Mouse (Mus musculus) thymus, postnatal 14 days (tissue): ENCODE data around the gene Car8.

Experiments used
- DNase-seq: peaks from one replicate; pipeline ENCODE4 v3.0.0; 2021

Gene Car8

GRCm38 (mm10) chr4:8238560-8239305 is at the start of gene Car8:
TSS of gene Car8 (minus strand) at chr4:8239041.
- DNase-seq: peak; percentile 69

GRCm38 (mm10) chr4:8284934-8285333 is 46.1 kb upstream of the Car8 start:
- no peak for DNase-seq

- no peak for DNase-seq
These were observed 39.3 kb upstream of the Car8 start for GRCm38 (mm10) chr4:8278159-8278558.

- DNase-seq: no peak
These were observed 11.0 kb upstream of the Car8 start for GRCm38 (mm10) chr4:8249805-8250204.

DNA sequence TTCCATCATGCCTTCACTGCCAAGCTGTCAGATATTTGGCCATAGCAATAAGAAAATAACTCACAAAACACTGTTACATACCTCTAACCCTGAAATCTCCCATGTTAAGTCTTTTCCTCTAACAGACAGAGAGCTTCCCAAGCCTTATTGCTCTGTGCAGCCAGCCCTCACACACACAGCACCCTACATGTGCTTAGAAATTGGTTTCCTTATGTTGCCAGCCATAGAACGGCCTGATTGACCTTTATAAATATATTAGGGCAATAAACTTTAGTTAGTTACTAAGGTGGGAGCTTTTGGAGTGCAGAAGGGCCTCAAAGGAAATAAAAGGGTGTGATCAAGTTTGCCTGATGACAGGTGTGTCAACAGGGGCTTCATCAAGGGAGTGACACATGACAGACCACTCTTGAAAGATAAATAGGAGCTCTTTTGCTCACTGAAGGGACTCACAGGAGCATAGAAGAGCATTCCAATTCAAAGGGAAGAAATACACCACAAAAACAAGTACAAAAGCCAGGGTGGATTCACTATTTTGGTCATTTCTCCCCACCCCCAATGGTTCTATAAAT is 6.7 kb upstream of the Car8 start:
- DNase-seq: no peak

DNA sequence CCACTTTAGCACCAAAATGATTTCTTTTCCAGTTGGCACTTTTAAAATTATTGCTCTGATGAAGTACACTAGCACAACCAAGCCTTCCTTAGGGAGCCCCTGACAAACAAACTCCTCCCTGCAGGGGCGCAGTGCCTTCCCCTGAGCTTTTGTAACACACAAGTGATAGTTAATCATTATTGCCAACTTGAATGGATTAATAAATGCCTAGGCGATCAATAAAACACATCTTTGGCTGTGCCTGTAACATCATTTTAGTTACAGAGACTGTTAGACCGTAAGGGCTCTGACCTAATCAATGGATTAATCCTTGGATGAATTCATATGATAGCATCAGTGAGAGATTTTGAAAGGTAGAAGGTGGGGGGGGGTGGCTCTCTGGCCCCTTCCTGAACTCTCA is 6.2 kb upstream of the Car8 start:
- DNase-seq: no peak

DNA sequence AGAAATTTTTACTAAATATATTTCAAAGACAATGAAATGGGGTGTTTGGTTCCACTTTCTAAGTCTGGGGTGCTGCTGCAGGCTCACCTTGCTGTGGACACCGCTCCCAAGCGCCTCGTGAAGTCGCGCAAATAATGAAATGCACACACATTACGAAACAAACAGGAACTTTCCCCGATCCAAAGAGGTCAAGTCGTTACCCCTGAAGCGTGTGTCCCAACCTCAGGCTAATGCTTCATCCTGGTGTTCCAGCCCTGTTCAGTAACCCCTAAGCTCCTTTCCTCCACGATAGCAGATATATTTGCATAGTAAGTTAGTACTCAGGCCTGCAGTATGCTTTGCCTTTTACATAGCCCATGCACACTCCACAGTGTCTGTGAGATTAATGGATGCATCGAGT is 858 bp upstream of the Car8 start:
- no peak for DNase-seq

GRCm38 (mm10) chr4:8239306-8239670 is 447 bp upstream of the Car8 start:
- no peak for DNase-seq

- DNase-seq: no peak
These were observed 6.3 kb downstream of the Car8 start for GRCm38 (mm10) chr4:8232393-8233111.

DNA sequence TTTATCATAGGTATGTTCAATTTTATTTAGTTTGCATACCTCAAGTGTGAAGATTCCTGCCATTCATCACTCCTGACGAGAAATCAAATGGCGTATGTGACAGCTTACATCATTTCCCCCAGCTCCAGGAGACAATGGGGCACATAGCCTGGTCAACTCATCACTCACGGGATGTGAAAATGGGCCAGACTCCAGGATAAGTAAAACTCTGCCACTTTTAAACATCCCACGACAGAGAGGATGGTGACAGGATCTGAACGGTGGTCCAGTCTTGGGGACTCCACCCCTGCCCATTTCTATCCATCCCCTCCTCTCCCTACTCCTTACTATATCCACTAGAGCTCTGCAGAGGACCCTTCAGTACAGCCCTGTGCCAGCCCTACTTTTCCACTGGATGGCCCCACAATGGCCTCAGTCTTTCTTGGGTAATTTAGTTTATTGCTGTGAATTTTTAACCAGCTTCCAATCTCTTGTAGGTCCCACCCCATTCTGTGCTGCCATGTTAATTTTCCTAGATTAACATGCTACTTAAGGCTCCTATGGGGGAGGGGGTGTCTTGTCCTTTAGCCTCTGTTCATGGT is 7.5 kb downstream of the Car8 start:
- no peak for DNase-seq

GRCm38 (mm10) chr4:8229661-8230298 is 9.1 kb downstream of the Car8 start:
- no peak for DNase-seq

DNA sequence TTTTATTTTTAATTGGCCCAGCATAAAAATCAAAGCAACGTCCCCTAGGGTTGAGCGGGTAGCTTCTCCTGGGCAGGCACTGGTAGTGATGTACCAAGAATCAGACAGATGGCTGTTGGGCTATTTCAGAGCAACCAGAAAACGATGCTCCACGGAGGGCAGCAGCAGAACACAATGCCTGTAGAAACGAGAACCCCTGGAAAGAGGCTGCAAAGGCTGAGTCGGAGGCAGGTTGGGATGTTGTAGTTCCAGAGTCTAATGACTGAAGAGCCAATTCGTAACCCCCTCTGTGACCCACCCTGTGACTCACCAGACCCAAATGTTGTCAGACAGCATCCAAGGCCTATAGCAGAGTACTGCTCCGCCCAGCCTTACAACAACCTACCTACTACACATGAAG is 19.9 kb downstream of the Car8 start:
- no peak for DNase-seq

DNA sequence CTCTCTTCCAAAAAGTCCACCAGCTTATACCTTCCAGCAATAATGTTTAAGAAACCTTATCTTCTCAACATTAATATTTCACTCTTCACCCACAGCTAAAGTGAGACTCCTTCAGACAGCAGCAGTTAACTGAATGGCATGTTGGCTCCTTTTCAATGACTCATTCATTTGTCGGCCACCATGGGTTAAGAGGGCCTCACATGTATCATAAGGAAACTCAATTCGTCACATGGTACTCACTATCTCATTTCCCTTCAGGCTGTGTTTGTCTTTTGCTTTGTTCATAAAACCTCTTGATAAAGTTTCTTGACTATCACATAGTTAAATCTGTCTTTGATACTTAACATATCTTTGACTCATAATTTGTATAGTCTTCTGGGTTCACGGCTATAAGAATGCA is 20.8 kb downstream of the Car8 start:
- no peak for DNase-seq

GRCm38 (mm10) chr4:8217272-8217671 is 21.6 kb downstream of the Car8 start:
- DNase-seq: no peak

GRCm38 (mm10) chr4:8216551-8216950 is 22.3 kb downstream of the Car8 start:
- no peak for DNase-seq

- no peak for DNase-seq
These were observed 25.2 kb downstream of the Car8 start for GRCm38 (mm10) chr4:8213661-8214060.

- DNase-seq: no peak
These were observed 25.8 kb downstream of the Car8 start for GRCm38 (mm10) chr4:8212873-8213569.

DNA sequence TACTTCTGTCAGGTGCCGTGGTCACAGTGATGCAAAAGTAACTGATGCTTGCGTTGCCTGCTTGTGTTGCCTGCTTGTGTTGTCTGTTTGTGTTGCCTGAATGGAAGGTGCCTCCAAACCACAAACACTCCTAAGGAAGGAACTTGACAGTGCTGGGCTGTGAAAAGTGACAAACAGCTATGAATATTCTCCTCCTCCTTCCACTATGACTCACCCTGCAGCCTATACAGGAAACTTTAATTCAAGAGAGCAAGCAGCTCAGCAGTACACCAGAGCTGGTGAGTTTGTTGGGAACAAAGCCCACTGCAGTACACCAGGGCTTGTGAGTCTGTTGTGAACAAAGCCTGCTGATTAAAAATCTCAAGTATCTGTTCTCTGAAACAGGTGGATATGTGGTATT is 28.4 kb downstream of the Car8 start:
- DNase-seq: no peak

DNA sequence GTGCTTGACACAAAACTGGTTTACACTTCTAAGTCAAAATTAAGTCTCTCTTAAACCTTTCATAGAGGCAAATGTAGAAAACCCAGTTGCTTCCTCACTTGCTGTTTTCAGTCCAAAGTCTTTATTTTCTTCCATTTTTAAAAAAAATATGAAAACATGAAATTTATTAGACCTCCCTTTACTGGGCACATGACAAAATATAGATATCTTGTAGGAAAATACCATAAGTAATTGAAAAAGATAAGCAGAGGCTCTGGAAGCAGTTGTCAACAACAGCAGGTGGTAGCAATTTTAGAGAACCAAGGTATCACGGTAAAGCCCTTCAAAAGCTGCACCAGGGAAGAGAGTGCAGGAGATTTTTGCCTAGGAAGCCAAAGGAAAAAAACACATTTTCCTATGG is 30.9 kb downstream of the Car8 start:
- no peak for DNase-seq

DNA sequence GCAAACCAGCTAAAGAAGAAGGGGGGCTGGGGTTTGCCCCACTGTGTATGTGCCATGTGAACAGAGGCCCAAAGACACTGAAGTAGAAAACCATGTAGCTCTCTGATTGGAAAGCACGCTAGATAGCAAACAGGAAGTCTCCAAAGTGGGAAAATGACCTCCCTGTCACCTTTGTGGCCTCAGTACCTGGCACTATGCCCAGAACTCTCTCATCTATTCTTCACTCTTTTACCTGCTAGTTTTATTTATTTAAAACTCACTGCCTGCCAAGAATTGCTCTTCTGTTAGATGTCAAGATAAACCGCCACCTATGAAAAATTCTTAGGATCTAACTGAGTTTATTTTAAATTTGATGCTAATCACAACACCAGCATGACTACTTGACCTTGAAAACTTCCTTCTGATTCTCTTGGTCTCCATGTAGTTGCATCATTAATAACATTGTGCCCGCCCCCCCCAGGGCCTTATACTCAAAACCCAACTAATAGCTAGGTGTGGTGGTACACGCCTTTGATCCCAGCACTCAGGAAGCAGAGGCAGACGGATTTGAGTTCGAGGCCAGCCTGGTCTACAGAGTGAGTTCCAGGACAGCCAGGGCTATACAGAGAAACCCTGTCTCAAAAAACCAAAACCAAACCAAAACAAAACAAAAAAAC is 31.8 kb downstream of the Car8 start:
- DNase-seq: no peak

GRCm38 (mm10) chr4:8205089-8205649 is 33.7 kb downstream of the Car8 start:
- no peak for DNase-seq

DNA sequence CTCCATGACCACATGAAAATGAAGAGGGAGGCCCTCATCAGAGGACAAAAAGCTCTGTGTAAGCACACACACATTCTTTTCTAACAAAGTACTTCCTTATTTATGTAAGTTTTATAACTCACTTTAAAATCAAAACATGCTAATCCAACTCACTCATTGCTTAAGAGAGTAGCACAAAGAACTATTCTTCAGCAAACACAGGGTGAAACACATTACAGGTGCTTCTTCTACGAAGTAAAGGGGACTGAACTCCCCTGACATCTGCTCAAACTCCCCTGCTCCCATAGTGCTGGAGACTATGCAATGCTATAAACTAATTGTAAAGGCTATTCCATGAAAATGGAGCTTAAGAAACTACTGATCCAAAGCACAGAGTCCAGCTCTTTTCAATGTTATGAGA is 35.5 kb downstream of the Car8 start:
- DNase-seq: no peak
